Mouse (Mus musculus) cortical plate, adult 2 months (tissue): Measurements from ENCODE around the gene 9030612E09Rik.

Experiments
- CTCF ChIP-seq: fragments of 200-500 bp; IDR thresholded peaks from 2 replicates; pipeline ENCODE4 v1.5.1; 2011; ENCODE audit warnings: mild to moderate bottlenecking, control low read depth, low read length; ENCODE audit not compliant: insufficient read depth; ENCODE audit errors: extremely low read depth
- POLR2A ChIP-seq: fragments of 200-500 bp; IDR thresholded peaks from 2 replicates; pipeline ENCODE4 v1.6.1; 2011; ENCODE audit warnings: mild to moderate bottlenecking, low read length, control low read depth; ENCODE audit not compliant: insufficient read depth; ENCODE audit errors: extremely low read depth

DNA sequence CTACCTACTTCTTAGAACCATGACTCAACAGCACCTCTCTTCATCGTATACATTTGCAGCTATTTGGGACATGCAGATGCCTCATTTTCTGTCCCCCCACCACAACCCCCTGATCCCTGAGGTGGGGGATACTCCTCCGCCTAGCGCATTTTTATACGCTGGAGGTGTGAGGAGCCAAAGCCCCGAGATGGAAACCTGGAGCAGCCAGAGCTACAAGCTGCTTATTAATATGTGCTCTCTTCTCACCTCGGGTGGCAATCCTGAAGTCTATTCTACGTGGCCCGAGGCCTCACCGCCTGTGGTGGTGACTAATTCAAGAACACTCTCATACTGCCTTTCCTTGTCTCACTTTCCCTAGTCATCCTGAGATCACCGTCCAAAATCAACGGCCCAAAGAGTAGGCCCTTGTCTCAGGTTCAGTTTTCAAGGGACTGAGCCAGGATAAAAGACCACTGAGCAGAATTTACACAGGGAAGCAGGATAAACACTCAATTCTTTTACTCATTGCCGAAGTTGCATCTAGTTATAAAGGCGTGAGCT lies 42.9 kb downstream of the 9030612E09Rik start:
- TF ChIP-seq CTCF (no peak), POLR2A (no peak)
